Mouse (Mus musculus): Measurements from ENCODE around the gene Pvalb.

GRCm38 (mm10) chr15:78254751-78255150 lies 48.6 kb upstream of the Pvalb start:
- no peak for TF ChIP-seq POLR2A (IDR thresholded peaks at IDR 0.05; ENCODE audit: borderline replicate concordance, extremely low read depth, insufficient read depth, insufficient read length, poor library complexity, severe bottlenecking)
- peak; percentile 50; the same call in 1 of the 2 replicates for TF ChIP-seq CTCF (IDR thresholded peaks at IDR 0.05; ENCODE audit: borderline replicate concordance, extremely low read depth, insufficient read depth, insufficient read length)
